Mouse (Mus musculus): Measurements from ENCODE around the gene Vasn. TPM values are rescaled to one million over a fixed set of nuclear protein-coding genes. Genes with fewer than 3 reads are reported as not detected.

Vasn gene
- polyA plus RNA-seq, 1 experiment from 2014 or later, result 20.2 TPM

- peaks cover 71% of the 10 kb centered on the region for H3K4me1 ChIP-seq (ENCODE audit: control insufficient read depth, insufficient read depth, low read length)
- H3K27me3 ChIP-seq (ENCODE audit: control insufficient read depth, insufficient read depth, low read length), result no peaks in the 10 kb centered on the region
- no peak for DNase-seq (ENCODE audit: low spot score)
- H3K4me3 ChIP-seq (ENCODE audit: low read depth, low read length), result peak overlapping the region; percentile 64
- ATAC-seq (ENCODE audit: insufficient number of reproducible peaks, low FRiP score, low TSS enrichment, low read depth), result no peak
- H3K4me2 ChIP-seq (ENCODE audit: low read depth, severe bottlenecking), result peak overlapping the region; percentile 99
- 68% methylated on average over 2 of the region's 2 CpGs for WGBS
- H3K27ac ChIP-seq (replicated peaks; ENCODE audit: low read depth, low read length), result peak overlapping the region; percentile 85; the same call in 1 of the 2 replicates
- H3K36me3 ChIP-seq (ENCODE audit: control insufficient read depth, insufficient read depth, low read length), result no peaks in the 10 kb centered on the region
- H3K9me3 ChIP-seq (ENCODE audit: control insufficient read depth, low read length), result no peaks in the 10 kb centered on the region
- H3K9ac ChIP-seq (ENCODE audit: low read length), result 0 out of 2 replicates have a peak overlapping the region, but pooled peaks have one; percentile 7
Observed at GRCm38 (mm10) chr16:4596836-4597235, 42.9 kb upstream of the Vasn start.

- DNase-seq (ENCODE audit: low spot score), result no peak
- H3K9ac ChIP-seq (ENCODE audit: low read length), result 0 out of 2 replicates have a peak overlapping the region, but pooled peaks have one; percentile 47
- H3K4me2 ChIP-seq (ENCODE audit: low read depth, severe bottlenecking), result peak overlapping the region; percentile 99
- H3K4me3 ChIP-seq (ENCODE audit: low read depth, low read length), result peak overlapping the region; percentile 64; the same call in 1 of the 2 replicates
- H3K27ac ChIP-seq (replicated peaks; ENCODE audit: low read depth, low read length), result 0 out of 2 replicates have a peak overlapping the region, but pooled peaks have one; percentile 36
- H3K27me3 ChIP-seq (ENCODE audit: control insufficient read depth, insufficient read depth, low read length), result no peaks in the 10 kb centered on the region
- H3K36me3 ChIP-seq (ENCODE audit: control insufficient read depth, insufficient read depth, low read length), result no peaks in the 10 kb centered on the region
- H3K9me3 ChIP-seq (ENCODE audit: control insufficient read depth, low read length), result no peaks in the 10 kb centered on the region
- WGBS, result 40% methylated on average over 5 of the region's 7 CpGs
- peaks cover 75% of the 10 kb centered on the region for H3K4me1 ChIP-seq (ENCODE audit: control insufficient read depth, insufficient read depth, low read length)
- no peak for ATAC-seq (ENCODE audit: insufficient number of reproducible peaks, low FRiP score, low TSS enrichment, low read depth)
Observed at GRCm38 (mm10) chr16:4597296-4597695, 42.4 kb upstream of the Vasn start.

GRCm38 (mm10) chr16:4598041-4598440 lies 41.7 kb upstream of the Vasn start:
- ATAC-seq (ENCODE audit: insufficient number of reproducible peaks, low FRiP score, low TSS enrichment, low read depth) (no peak), DNase-seq (ENCODE audit: low spot score) (no peak)
- Histone ChIP-seq H3K9ac (ENCODE audit: low read length) (peak overlapping the region; percentile 47; the same call in 1 of the 2 replicates), H3K4me3 (ENCODE audit: low read depth, low read length) (0 out of 2 replicates have a peak overlapping the region, but pooled peaks have one; percentile 12), H3K27me3 (ENCODE audit: control insufficient read depth, insufficient read depth, low read length) (no peaks in the 10 kb centered on the region), H3K9me3 (ENCODE audit: control insufficient read depth, low read length) (no peaks in the 10 kb centered on the region), H3K36me3 (ENCODE audit: control insufficient read depth, insufficient read depth, low read length) (no peaks in the 10 kb centered on the region), H3K4me2 (ENCODE audit: low read depth, severe bottlenecking) (peak overlapping the region; percentile 20), H3K27ac (replicated peaks; ENCODE audit: low read depth, low read length) (0 out of 2 replicates have a peak overlapping the region, but pooled peaks have one; percentile 30), H3K4me1 (ENCODE audit: control insufficient read depth, insufficient read depth, low read length) (peaks cover 78% of the 10 kb centered on the region)
- 54% methylated on average over 5 of the region's 5 CpGs for WGBS

GRCm38 (mm10) chr16:4598891-4599543 lies 40.7 kb upstream of the Vasn start:
- Histone ChIP-seq H3K4me2 (ENCODE audit: low read depth, severe bottlenecking) (peak overlapping the region; percentile 3; the same call in 1 of the 2 replicates), H3K4me3 (ENCODE audit: low read depth, low read length) (no peak overlapping the region), H3K27me3 (ENCODE audit: control insufficient read depth, insufficient read depth, low read length) (no peaks in the 10 kb centered on the region), H3K36me3 (ENCODE audit: control insufficient read depth, insufficient read depth, low read length) (no peaks in the 10 kb centered on the region), H3K27ac (replicated peaks; ENCODE audit: low read depth, low read length) (no peak overlapping the region; the same call in 1 of the 2 replicates), H3K4me1 (ENCODE audit: control insufficient read depth, insufficient read depth, low read length) (peaks cover 79% of the 10 kb centered on the region), H3K9ac (ENCODE audit: low read length) (peak overlapping the region; percentile 23; the same call in 1 of the 2 replicates), H3K9me3 (ENCODE audit: control insufficient read depth, low read length) (no peaks in the 10 kb centered on the region)
- ATAC-seq (ENCODE audit: insufficient number of reproducible peaks, low FRiP score, low TSS enrichment, low read depth) (no peak), DNase-seq (ENCODE audit: low spot score) (no peak)
- 15% methylated on average over 6 of the region's 6 CpGs for WGBS

- no peak for DNase-seq (ENCODE audit: low spot score)
- Histone ChIP-seq H3K27ac (replicated peaks; ENCODE audit: low read depth, low read length) (no peak overlapping the region), H3K36me3 (ENCODE audit: control insufficient read depth, insufficient read depth, low read length) (no peaks in the 10 kb centered on the region), H3K9me3 (ENCODE audit: control insufficient read depth, low read length) (no peaks in the 10 kb centered on the region), H3K4me1 (ENCODE audit: control insufficient read depth, insufficient read depth, low read length) (peaks cover 84% of the 10 kb centered on the region), H3K4me3 (ENCODE audit: low read depth, low read length) (no peak overlapping the region), H3K4me2 (ENCODE audit: low read depth, severe bottlenecking) (no peak overlapping the region), H3K9ac (ENCODE audit: low read length) (no peak overlapping the region), H3K27me3 (ENCODE audit: control insufficient read depth, insufficient read depth, low read length) (no peaks in the 10 kb centered on the region)
- ATAC-seq (ENCODE audit: insufficient number of reproducible peaks, low FRiP score, low TSS enrichment, low read depth), result no peak
- WGBS, result 77% methylated on average over 3 of the region's 3 CpGs
Observed at GRCm38 (mm10) chr16:4599616-4600015, 40.1 kb upstream of the Vasn start.

- Histone ChIP-seq H3K27me3 (ENCODE audit: control insufficient read depth, insufficient read depth, low read length) (no peaks in the 10 kb centered on the region), H3K4me2 (ENCODE audit: low read depth, severe bottlenecking) (no peak overlapping the region), H3K9ac (ENCODE audit: low read length) (peak overlapping the region; percentile 7; the same call in 1 of the 2 replicates), H3K36me3 (ENCODE audit: control insufficient read depth, insufficient read depth, low read length) (no peaks in the 10 kb centered on the region), H3K9me3 (ENCODE audit: control insufficient read depth, low read length) (no peaks in the 10 kb centered on the region), H3K4me3 (ENCODE audit: low read depth, low read length) (no peak overlapping the region), H3K27ac (replicated peaks; ENCODE audit: low read depth, low read length) (peak overlapping the region; percentile 65), H3K4me1 (ENCODE audit: control insufficient read depth, insufficient read depth, low read length) (peaks cover 91% of the 10 kb centered on the region)
- no peak for ATAC-seq (ENCODE audit: insufficient number of reproducible peaks, low FRiP score, low TSS enrichment, low read depth)
- no peak for DNase-seq (ENCODE audit: low spot score)
- WGBS, result 79% methylated on average over 9 of the region's 9 CpGs
Observed at GRCm38 (mm10) chr16:4600701-4601310, 38.9 kb upstream of the Vasn start.

GRCm38 (mm10) chr16:4602189-4602588 lies 37.6 kb upstream of the Vasn start:
- no peak overlapping the region for H3K9ac ChIP-seq (ENCODE audit: low read length)
- peaks cover 90% of the 10 kb centered on the region for H3K4me1 ChIP-seq (ENCODE audit: control insufficient read depth, insufficient read depth, low read length)
- peak overlapping the region; percentile 10; the same call in 1 of the 2 replicates for H3K4me2 ChIP-seq (ENCODE audit: low read depth, severe bottlenecking)
- H3K36me3 ChIP-seq (ENCODE audit: control insufficient read depth, insufficient read depth, low read length), result no peaks in the 10 kb centered on the region
- DNase-seq (ENCODE audit: low spot score) (no peak), ATAC-seq (ENCODE audit: insufficient number of reproducible peaks, low FRiP score, low TSS enrichment, low read depth) (no peak)
- no peak overlapping the region for H3K4me3 ChIP-seq (ENCODE audit: low read depth, low read length)
- H3K9me3 ChIP-seq (ENCODE audit: control insufficient read depth, low read length), result no peaks in the 10 kb centered on the region
- no peaks in the 10 kb centered on the region for H3K27me3 ChIP-seq (ENCODE audit: control insufficient read depth, insufficient read depth, low read length)
- peak overlapping the region; percentile 90 for H3K27ac ChIP-seq (replicated peaks; ENCODE audit: low read depth, low read length)
- WGBS, result 16% methylated on average over 3 of the region's 3 CpGs

- Histone ChIP-seq H3K9ac (ENCODE audit: low read length) (peak overlapping the region; percentile 14; the same call in 1 of the 2 replicates), H3K4me1 (ENCODE audit: control insufficient read depth, insufficient read depth, low read length) (peaks cover 85% of the 10 kb centered on the region), H3K27ac (replicated peaks; ENCODE audit: low read depth, low read length) (peak overlapping the region; percentile 90), H3K9me3 (ENCODE audit: control insufficient read depth, low read length) (no peaks in the 10 kb centered on the region), H3K36me3 (ENCODE audit: control insufficient read depth, insufficient read depth, low read length) (no peaks in the 10 kb centered on the region), H3K27me3 (ENCODE audit: control insufficient read depth, insufficient read depth, low read length) (no peaks in the 10 kb centered on the region), H3K4me2 (ENCODE audit: low read depth, severe bottlenecking) (peak overlapping the region; percentile 28), H3K4me3 (ENCODE audit: low read depth, low read length) (no peak overlapping the region)
- ATAC-seq (ENCODE audit: insufficient number of reproducible peaks, low FRiP score, low TSS enrichment, low read depth), result peak; percentile 53
- peak; percentile 72 for DNase-seq (ENCODE audit: low spot score)
- 10% methylated on average over 7 of the region's 7 CpGs for WGBS
Observed at GRCm38 (mm10) chr16:4602766-4603452, 36.8 kb upstream of the Vasn start.
